Mouse (Mus musculus) fibroblast of lung, adult 2 months (primary cell): ENCODE measurements around the gene Gne.
A peak's percentile ranks its signal among the peaks of the same experiment; 100 is the strongest.

Experiments
- DNase-seq: peaks from one replicate; pipeline ENCODE4 v3.0.0-alpha.2; 2011; ENCODE audit warnings: low read depth

The Gne gene

DNA sequence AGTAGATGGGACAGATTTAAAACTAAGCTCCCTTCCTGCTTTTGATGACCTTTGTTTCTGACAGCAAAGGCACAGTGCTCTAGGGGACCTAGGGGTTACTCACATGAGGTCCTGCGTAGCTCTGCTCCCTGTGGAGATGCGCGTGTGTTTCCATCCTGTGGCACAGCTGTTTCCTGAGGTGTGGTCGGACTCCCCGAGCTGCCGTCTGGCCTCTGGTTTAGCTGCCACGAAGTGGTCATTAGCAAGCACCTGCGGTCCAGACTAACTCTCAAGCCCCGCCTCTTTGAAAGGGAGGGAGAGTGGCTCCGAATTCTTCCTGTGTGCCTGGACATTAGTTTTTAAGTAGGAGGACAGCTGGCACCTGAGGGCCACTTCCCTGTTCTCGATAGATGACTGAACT is at the start of gene Gne:
TSS of gene Gne (minus strand) at position 233 of the 400 bp plus-strand sequence.
- no peak for DNase-seq

DNA sequence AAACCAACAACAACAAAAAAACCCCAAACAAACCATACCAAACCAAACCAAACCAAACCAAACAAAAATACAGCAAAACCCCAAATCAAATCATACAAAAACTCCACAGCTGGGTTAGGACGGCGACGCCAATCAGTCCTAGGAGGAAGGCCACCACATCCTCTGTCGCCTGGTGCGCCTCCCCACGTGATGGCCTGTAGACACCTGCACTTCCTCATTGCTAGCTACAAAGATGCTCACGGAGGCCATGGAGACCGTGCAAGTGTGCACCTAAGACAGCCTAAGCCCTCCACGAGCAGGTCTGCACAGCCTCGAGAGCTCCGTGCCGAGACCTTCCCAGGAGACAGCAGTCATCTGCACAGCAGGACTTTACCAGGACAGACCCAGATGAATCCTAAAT is 42.8 kb upstream of the Gne start:
- DNase-seq, result no peak

DNA sequence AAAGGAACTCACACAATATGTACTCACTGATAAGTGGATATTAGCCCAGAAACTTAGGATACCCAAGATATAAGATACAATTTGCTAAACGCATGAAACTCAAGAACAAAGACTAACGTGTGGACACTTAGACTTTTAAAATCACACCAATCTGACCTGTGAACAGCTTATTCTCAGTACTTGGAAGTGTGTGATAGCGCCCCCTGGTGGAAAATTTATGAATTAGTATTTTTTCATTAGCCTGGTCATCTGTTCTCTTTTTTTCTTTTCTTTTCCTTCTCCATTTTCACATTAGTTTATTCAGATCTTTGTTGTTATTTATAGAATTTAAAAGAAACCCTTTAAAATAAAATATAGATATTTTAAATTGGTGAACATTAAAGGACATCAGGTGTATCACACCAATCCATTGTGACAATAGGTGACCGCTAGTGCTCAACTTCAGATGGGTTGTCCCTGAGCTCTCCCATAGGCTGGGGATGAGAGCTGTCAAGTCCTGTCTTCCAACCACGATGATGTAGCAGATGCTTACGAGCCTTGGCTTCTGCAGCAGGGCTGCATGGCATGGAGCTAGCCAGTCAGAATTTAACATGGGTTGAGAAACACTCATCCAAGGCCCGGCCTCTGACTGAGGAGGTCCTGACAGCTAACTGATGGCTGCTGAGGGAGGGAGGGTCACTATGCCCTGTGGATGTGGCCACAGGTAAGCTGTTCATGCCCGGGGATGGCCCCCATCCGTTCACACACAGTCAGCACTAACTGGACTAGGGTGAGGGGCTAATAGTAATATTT is 35.6 kb upstream of the Gne start:
- DNase-seq, result no peak

DNA sequence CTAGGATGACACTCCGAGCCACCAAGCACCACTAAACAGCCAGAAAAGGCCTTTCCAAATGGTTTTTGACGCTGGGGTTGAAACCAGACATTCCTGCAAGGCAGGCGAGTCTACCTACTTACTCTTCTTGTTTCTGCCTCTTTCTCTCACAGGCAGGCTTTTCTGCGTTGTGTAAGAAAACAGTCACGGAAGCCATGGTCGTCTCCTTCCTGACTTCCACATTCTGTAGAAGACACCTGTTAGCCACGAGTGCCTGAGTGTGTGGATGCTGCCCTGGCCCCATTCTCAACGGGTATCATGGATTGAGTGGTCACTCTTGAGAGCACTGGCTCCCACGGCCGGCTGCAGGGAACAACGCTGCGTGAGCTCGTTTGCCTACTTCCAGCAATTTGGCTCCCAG is 31.1 kb upstream of the Gne start:
- DNase-seq, result no peak

DNA sequence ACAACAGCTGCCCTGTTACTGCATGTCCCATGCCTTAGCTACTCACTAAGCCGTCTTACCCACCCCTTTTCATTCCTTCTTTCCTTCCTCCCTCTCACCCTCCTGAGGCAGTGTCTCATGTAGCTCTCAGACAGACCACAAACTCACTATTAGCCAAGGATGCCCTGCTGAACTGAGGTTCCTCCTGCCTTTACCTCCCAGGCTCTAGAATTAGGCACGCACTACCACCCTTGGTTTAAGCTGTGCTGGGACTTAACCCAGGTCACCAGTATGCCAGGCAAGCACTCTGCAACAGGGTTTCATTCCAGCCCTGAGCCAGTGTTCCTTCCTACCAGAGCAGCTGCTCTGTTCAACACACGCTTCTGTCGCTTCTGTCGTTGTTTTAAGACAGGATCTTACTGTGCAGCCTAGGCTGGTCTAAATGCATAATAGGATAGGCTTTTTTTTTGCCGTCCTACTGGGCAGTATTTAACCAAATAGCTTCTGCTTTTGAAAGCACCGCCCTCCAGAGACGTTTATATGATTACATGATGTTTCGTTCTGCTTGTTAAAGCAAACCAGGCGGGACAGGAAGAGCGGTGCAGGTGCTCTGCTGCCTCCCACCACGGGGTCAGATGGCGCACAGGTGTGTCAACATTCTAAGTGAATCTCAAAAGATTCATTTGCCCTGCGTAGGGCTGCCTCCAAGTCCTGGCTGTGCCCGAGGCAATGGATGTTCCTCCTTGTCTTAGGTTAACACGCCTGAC is 29.6 kb upstream of the Gne start:
- DNase-seq, result no peak

DNA sequence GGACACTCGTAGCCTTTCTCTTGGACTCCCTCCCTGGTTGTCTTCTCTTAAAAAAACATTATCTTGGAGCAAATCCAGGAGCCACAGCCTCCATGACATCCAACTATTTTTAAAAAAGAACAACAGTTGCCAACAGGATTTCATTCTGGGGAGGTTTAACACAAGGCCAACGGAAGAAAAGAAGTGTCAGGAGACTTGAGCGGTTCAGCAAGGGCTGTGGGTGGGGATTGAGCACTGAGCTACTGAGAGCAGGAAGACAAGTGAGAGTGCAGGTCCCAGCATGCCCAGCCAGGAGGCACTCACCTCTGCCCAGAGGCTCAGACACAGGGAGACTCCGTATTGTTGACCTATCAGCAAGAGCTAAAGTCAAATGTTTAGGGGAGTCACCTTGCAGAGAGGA is 28.8 kb upstream of the Gne start:
- DNase-seq, result no peak

DNA sequence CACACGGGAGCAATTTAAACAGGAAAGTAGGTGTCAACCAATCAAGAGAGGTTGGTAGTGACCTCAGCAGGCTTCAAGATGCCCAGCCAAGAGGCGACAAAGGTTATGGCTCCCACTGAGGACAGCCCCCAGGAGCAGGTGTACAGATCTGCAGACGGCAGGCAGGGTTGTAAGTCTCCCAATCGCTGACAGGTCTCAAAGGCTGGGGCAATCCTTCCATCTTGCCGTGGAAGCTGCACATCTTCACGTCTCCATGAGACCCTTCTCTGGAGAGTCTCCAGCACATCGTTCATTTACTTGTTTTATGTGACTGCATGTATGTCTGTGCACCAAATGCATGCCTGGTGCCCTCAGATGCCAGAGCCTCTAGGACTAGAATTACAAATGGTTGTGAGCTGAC is 26.8 kb upstream of the Gne start:
- no peak for DNase-seq

DNA sequence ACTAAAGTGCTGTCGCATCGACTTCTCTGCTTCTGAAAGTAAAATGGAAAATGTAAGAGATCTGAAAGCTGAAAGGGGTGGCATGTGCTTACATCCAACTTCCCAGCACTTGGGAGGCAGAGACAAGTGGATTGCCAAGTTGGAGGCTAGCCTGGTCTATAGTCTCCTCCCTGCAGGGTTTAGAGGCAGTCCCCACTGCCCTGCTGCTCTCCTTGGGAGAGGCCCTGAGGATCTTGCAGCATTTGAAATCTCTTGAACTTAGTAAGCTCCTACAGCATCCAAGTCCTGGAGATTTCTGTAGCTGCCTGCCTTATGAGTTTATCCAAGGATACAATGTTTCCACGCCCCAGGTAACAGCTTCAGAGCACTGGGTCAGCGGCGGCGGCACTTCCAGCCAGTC is 24.3 kb upstream of the Gne start:
- no peak for DNase-seq

DNA sequence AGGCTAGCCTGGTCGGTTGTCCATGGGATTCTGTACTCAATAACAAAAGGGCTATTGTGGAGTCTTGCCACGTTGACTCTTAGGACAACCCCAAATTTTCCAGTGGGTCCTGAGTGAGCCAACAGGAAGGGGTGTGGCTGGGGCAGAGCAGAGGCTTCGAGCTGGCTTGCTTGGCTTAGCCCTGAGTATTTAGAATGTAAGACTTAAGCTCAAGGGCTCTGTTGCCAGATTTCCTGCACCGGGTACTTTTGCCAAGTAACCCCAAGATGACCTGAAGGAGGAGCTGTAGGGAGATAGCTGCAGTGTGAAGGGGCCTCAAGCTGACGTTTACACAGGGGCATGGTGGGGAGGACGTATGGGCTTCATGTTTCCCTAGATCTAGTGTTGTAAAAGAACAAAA is 23.4 kb upstream of the Gne start:
- peak; percentile 35 for DNase-seq

DNA sequence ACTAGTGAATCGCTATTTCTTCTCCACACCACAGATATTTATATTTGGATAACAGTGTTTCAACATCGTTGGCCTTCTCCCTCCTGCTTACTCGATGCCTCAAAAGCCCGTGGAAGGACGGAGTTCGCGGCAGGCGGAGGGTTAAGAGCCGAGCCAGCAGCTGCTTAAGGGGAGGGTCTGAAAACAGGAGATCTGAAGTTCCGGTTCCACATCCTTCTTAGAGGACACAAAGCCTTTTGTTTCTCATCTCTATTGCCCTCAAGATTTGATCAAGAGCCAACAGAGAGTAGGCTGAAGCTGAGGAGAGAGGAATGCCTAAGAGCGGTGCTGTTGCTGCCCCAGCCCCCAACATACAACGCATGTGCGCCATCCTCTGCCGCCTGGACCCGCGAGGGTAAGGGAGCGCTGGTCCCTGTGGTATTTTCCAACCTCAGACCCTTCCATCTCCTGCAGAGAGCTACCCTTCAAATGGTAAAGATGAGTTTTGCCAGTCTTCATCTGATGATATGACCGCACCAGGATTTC is 22.4 kb upstream of the Gne start:
- no peak for DNase-seq

DNA sequence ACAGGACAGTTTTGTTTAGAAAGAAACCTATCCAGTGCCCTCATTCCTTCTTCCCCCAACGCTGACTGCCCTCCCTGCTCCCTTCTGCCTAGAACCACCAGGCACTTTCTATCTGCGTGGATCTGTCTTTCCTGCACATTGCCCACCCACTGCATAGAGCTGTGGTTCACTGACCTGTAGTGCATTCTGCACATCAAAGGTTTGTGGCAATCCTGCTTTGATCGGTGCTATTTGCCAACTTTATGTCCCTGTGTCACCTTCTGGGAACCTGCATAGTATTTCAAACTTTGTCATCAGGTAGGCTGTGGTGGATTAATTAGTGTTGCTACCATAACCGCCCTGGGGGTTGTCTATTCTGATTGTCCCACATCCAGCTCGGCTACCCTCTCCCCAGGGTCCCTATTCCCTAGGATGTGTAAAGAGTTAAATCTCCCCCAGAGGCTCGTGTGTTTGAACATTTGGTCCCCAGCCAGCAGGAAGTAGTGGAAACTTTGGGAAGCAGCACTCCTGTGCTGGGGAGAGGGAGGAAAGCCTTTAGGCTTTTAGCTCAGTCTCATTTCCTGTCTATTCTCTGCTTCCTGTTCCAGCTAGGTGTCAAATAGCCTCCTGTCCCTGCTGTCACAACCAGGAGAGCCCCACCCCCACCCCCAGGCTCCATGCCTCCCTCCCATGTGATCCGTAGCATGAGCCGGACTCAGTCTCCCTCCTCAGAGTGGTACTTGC is 20.4 kb upstream of the Gne start:
- DNase-seq, result no peak

DNA sequence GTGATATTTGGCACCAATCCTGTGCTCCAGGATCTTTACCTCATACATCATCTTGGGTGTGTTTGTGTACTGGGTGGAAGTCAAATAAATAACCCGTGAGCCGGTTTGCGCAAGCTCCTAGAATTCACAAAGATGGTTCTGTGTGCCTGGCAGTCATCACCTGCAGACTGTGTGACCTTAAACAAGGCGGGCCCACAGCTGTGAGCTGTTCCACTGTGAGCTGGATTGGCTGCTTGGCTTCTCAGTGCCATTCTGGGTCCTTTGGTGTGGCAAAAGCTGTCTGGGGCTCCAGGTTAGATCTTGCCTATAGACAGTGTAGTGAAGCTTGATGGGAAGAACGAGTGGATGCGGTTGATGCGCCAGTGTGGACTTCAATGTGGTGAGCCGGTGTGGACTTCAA is 19.6 kb upstream of the Gne start:
- no peak for DNase-seq

DNA sequence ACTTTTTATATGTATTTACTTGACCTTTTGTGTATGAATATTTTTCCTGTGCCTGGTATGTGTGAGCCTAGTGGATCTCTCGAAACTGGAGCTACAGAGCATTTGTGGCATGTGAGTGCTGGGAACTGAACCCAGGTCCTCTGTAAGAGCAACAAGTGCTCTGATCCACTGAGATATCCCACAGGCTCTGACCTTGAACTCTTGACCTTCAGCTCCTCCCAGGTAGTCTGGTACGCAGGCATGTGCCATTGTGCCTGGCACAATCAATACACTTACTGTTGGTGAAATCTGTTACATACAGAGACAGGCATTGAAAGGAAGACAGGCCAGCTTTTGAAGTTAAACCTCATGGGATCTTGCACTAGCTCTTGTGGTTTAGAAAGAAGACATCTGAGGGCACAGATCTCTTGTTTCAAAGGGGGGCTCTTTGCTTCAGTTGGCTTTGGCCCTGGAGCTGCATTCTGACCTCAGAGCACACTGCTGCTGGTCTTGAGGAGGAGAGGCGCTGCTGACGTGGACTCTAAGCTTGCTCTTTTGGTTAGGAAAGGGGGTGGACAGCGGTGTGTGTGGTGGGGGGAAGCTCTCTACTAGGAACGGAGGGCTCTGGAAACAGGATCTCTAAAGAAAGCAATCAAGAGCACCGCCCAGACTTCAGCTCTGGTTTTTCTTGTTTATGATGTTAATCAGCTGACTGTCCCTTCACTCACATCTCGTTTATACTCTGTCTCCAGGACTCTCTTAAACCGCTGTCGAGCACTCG is 13.8 kb upstream of the Gne start:
- no peak for DNase-seq

DNA sequence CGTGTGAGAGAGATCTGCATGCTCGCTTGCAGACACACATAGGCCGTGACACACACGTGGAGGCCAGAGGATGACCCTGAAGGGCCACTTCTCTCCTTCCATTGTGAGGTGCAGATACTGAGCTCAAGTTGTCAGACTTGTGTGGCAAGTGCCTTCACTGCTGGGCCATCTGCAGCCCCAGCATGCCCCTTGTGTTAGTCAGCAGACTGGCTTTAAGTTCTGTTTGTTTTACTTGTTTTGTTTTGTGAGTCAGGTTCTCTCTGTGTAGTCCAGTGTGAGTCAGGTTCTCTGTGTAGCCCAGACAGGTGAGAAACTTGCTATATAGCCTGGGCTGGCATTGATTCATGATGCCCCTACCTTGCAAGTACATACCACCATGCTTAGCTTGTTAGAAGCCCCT is 10.5 kb upstream of the Gne start:
- DNase-seq, result no peak

DNA sequence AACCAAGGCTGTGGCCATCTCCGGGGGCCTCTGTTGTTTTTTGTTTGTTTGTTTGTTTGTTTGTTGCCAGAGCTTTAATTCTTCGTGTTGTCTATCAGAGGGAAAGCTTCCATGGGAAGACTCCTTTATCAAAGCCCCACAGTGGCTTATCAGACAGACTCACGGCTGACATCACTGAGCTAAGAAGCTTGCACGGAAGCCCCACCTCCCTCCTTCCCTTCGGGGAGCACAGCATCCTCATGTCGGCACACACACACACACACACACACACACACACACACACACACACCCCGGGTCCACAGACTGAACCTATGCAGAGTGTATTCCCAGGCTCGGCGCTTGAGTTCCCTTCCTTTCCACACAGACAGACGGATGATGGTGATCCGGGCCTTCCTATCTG is 8.4 kb upstream of the Gne start:
- DNase-seq, result no peak

DNA sequence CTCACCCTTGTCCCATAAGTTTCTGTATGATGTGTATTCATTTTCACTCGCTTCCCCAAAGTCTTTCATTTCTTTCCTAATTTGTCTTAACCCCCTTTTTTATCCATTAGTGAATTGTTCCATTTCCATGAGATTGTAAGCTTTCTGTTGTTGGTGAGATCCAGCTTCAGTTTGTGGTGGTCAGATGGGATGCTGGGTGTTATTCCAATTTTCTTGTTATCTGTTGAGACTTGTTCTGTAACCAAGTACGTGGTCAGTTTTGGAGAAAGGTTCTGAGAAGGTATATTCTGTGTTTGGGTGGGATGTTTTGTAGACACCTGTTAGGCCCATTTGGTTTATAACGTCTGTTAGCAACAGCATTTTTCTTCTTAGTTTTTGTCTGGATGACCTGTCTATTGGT is 1.6 kb upstream of the Gne start:
- no peak for DNase-seq

DNA sequence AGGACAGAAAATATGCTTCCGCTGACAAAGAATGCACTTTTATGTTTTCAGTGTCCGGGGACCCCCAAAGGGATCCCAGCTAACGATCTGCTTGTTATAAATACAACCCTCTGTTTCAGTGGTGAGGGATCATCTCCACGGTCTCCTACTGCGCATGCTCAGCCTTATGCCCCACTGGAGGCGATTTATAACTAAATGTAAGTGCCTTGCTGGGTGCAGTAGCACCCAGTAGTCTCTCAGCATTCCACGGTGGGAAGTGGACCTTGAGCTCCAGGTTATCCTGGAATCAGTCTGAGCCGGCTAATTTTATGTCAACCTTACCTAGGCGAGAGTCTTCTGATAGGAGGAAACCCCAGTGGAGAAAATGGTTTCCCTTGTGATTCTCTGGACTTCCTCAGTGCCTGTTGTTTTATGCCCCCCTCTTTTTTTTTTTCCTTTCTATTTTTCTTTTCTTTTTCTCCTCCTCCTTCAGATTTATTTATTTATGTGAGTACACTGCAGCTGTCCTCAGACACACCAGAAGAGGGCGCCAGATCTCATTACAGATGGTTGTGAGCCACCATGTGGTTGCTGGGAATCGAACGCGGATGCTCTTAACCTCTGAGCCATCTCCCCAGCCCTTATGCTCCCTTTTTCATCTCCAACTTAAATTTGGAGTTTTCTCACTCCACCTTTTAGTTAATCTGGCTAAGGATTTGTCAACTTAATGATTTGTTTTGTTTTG is 787 bp upstream of the Gne start:
- DNase-seq, result no peak

DNA sequence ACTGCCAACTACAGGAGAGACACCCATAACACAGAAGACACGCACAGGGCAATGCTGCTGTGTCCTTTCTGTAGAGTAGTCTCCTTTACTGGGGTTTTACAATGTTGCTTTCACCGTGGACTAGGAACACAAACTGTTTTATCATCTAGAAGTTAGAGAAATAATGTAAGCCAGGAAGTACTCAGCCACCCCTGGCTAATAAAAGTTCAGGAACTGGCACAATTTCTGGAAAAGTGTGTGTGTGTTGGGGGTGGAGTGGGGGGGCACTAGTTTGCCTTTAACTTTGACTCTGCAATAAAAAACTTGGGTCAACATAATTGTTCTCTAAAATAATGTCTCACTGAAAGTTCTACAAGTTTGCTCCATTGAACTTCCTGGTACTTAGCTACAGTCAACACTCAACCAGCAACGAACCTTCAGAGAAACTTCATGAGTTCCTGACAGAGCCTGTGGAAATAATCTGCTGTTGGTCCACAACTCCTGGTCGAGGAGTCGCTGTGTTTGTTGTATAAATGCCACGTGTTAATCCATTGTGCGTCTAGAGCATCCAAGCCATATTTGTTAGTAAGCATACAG is 5.5 kb downstream of the Gne start:
- no peak for DNase-seq

DNA sequence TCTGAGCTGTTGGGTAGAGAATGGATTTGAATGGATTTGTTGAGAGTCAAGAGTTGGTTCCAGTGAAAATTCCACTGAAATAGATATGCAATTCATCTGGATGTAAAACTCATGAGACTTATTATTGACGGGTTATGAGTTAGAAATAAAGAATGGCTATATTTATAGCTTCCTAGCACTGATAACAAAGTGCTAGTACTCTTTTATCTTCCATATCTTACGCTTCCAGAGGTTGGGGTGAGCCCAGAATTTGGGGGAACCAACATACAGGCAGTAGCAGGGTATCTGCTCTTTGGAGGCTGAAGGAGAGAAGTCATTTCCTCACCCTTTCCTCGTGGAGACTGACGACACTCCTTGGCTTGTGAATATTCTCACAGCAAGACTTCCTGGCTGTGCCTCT is 9.6 kb downstream of the Gne start:
- no peak for DNase-seq

DNA sequence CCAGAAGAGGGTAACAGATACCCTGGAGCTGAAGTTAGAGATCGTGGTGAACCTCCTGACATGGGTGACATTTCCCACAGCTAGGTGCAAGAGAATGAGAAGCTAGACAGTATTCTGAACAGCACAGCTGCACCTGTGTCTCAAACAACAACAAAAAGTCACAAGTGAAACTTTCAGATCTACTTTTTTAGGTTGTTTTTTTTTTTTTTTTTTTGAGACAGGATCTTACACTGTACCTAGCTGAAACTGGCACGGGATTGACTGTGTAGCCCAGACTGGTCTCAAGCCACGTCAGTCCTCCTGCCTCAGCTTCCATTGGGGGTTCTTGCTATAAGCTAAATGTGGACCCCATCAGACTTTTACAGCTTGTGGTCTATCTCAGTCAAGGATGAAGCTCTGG is 10.2 kb downstream of the Gne start:
- DNase-seq, result no peak

DNA sequence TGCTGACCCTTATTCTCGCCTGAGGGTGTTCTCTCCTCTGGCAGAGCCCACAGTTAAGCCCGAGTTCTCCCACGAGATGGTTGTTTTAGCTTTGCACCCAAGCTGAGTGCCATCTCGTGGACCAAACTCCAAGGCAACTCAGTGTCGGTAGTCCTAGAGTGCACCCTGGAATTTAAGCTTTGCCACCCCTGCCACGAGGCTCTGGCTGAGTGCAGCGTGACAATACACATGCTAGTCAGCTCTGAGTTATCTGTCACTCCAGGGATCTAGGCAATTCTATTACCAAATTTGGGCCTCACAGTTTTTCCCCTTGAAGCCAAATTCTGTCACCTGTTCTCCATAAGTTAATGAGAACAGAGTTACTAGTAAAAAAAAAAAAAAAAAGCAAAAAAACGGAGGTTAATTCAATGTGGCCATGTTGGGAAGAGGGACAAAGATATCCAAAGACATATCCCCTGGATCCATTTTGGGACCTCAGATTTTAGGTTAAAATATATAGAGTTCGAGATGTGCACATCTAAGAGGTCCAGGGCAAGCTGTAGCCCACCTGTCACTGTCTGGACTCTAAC is 11.0 kb downstream of the Gne start:
- no peak for DNase-seq
